Mouse (Mus musculus) testis, adult 2 months (tissue): ENCODE data around the gene Atp5j2.

ENCODE experiments used
- CTCF ChIP-seq: fragments of 200-500 bp; IDR thresholded peaks from 2 replicates; pipeline ENCODE4 v1.5.1; 2012; ENCODE audit warnings: low read depth, mild to moderate bottlenecking, inconsistent platforms, low read length, moderate library complexity; ENCODE audit not compliant: control insufficient read depth, insufficient read depth, insufficient replicate concordance
- POLR2A ChIP-seq: fragments of 200-500 bp; IDR thresholded peaks from 2 replicates; pipeline ENCODE4 v1.6.1; 2012; ENCODE audit warnings: low read depth, mild to moderate bottlenecking, inconsistent platforms, low read length, moderate library complexity; ENCODE audit not compliant: control insufficient read depth

GRCm38 (mm10) chr5:145190373-145190772 is 1.5 kb downstream of the Atp5j2 start:
- TF ChIP-seq POLR2A (no peak), CTCF (no peak)
